Mouse (Mus musculus) gonadal fat pad, adult 2 months (tissue): ENCODE data around the gene Snap47. TPM values are rescaled to one million over a fixed set of nuclear protein-coding genes. Genes with fewer than 3 reads are reported as not detected.

Experiments
- DNase-seq: peaks from one replicate; pipeline ENCODE4 v3.0.0-alpha.2; 2012; ENCODE audit warnings: low read depth
- polyA plus RNA-seq: library from polyadenylated mRNA; depleted of rRNA; stranded (reverse); fragments of >200 nt; gene quantifications from 2 replicates; pipeline ENCODE4 v1.2.3, GENCODE M21; 2012

The Snap47 gene
- polyA plus RNA-seq, 1 experiment, result 67.1 TPM

DNA sequence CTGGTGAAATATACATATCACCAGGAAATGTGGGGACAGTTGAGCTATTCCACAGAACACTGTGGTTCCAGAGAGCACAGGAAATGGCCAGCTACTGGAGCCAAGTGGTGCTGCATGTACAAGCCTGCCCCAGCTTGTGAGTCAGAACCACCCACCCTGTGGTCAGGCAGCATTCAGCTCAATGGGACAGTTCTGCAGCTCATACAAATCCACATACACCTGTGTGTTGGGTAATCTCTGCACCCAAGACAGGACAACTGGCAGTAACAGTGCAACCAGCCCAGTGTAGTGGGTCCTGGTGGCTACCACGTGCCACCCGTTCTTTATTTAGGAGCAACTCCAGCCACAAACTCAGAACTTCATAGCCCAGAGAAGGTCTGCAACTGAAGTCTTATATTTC is 29.0 kb downstream of the Snap47 start:
- DNase-seq, result peak; percentile 51

DNA sequence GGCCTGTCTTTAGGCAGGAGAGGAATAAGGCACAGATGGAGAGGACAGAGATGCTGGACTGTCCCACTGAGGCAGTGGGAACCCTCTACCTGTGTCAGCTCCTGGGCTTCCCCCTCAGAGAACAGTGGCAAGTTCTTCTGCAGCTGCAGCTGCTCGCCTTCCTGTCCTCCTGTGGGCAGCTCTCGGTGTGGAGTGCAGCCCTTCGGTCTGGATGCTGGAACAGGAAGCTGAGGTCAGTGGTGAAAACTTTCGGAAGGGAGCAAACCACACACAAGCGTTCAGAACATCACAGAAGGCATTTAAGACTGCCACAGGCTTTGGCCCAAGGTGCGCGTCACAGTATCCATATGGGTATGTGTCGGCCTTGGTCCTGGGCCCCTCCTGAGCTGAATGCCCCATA is 29.6 kb downstream of the Snap47 start:
- no peak for DNase-seq

DNA sequence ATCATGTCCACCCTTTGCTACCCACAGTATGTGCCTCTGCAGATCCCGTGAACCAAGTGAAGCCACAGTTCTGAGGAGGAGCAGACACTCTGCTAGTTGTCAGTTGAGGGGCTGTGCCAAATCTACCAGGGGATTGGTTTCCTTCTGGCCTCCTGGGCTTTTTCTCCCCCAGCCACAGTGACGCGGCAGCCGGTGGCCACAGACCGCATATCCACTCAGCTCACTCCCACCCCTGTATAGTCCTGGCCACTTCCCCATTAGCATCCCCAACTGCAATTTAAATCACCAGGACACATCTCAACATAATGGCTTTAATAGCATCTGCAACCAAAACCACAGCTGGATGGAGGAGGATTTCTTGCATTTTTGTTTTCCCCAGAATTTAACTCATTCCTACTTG is 32.3 kb downstream of the Snap47 start:
- DNase-seq, result no peak

DNA sequence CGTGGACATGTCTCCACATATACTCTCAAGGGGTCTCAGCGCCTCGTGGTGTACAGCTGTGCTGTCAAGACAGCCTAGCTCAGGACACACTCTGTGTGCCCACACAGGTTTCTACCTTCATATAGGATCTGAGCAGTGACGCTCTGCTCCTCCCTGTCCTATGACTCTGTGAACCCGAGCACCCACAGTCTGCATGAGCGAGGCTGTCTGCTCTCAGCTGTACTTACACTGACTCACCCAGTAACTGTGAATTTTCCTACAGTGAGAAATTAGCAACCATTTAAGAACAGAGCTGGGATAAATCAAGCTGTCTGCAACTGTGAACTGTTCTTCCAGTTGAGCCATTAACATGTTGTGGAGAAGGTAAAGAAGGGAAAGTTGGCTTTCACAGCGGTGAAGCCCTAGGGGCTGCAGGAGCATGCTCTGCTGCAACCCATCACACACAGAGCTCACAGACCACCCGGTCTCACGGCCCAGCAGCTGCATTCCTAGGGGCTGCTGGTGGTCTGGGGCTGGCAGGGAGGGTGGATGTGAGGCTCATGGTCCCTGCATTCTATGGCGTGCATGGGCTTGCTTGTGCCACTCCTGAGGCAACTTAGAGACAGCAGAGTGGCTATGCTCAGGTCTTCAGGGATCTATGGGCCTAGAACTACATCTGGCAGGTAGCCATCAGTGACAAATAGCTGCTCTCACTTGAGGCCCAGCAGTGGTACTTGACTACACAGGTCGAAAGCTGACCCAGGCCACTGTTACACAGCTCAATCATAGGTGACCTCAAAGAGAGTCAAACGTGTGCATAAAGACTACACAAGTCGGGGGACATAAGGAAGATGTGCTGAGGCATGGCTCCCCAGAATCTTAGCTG is 37.8 kb downstream of the Snap47 start:
- DNase-seq, result no peak

DNA sequence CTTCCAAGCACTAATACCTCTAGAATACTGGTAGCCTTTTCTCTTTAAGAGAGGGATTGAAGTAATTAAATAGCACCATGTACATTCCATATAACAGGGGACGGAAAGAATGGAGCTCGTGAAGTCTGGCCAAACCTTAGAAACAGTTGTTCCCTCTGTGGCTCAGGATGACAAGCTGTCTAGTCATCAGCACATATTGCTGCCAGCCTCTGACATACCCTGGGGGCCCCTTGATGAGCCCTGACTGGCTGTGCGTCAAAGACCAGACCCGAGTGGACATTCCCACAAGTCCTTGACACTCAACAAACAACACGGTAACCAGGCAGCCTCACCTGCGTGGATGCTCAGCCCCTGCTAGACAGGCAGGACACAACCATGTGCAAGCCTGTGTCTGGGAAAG is 38.9 kb downstream of the Snap47 start:
- DNase-seq, result no peak

DNA sequence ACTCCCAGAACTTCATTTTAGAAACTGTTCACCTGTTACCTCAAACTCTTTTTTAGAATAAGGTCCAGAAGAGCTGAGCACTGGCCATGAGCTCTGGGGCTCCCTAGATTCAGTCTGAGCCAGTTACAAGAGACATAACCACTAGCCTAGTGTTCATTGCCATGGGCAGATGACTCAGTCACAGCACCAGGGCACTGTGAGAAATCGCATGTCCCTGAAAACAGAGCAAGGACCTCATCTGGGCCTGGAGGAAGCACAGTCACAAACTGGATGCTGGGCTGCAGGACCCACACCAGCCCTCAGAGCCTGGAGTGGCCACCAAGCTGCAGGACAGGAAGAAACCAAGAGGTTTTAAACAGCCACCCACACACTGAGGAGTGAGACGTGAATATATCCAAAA is 40.1 kb downstream of the Snap47 start:
- DNase-seq, result no peak

DNA sequence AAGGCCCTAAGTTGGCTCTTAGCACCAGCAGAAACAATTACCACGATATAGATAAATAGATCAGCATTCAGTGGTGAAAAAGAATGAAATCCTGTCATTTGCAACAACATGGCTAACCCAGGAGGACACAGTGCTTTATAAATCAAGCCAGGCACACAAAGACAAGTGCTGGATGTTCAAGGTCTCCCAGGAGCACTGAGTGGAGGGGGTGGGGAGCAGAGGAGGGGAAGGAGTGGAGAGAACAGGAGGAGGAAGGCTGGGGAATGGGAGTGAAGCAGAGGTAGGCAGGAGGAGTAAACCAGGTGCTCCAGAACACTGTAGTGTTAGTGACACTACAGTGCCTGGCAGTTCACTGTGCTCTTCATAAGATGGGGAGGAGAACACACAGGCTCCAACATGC is 45.2 kb downstream of the Snap47 start:
- no peak for DNase-seq

DNA sequence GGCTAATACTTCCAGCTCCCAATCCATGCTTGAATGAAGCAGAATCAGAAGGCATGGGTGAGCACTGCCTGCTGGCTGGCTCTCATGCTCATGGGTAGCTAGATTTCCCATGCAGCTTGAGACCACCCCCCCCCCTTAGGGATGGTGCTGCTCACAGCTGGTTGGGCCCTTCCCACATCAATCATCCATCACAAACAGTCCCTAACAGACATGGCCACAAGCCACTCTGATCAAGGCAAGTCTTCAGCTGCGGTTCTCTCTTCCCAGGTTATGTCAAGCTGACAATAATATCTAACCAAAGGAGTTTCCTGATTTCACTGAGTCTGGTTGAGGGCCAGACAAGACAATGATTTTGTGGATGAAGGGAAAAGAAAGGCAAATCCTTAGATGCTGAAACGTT is 50.1 kb downstream of the Snap47 start:
- no peak for DNase-seq

DNA sequence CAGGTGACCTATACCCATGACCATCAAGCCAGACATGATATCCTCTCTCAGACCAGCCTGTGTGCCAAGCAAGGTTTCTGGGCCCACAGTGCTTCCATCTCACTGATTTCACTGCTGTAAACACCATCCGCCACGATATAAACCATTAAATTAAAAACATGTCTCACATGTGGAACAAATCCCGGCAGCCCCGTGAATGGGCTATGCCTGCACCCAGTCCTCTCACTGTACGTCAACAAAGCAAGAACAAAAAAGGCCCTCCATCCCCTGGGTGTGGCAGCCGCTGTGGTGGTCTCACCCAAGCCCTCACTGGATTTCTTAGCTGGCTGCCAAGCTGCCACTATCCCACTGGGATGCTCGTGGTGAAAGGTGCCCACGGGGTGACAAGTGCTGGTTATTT is 51.2 kb downstream of the Snap47 start:
- no peak for DNase-seq

DNA sequence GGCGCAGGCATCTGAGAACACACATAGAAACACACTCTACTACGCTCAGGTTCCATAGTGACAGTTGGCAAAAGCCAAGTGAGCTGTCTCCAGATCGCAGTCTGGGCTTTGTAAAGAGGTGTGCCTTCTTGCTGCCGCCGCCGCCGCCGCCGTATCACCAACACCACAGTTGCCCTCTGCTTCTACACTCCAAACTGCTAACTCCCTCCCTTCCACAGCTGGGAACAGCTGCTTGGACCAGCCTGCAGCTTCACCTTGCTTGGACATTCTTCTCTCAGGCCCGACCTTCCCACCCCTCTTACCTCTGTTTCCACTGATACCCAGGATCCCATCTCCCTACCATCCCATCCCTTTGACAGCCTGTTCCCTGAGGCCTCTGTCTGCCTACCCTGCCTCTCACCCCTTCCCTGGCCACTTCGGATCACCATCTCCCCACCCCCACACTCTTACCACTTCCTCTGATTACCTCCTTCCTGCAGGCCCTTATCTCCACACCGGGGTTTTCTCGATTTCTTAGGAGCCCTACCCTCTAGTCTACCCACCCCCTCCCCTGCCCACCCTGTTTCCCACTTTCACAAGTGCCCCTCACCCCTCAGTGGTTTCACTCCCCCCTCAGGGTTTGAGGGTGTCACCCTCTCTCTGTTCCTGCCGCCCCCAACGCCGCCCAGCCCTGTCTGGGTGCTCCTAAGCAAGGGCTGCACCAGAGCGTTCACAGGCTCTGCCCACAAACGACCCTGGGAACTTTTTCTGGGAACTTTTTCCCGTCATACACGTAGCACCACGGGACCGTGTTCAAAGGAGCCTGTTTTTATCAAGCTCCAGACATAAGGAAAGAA is 53.2 kb downstream of the Snap47 start:
- DNase-seq, result no peak

DNA sequence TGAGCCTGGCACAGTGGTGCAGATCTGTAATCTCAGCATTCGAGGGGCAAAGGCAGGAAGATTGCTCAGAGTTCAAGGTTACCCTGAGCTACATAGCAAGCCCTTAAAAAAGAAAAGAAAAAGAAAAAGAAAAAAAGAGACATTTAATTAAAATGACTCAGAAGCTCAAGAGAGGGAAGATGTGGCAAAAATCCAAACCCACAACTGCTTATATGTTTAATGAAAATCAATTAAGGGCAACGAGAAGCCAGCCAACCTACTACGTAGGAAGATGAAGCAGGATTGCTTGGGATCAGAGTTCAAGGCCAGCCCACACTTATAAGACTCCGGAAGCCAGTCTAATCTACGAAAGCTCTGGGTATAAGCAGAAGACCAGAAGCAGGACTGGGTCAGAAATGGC is 56.5 kb downstream of the Snap47 start:
- DNase-seq, result no peak

DNA sequence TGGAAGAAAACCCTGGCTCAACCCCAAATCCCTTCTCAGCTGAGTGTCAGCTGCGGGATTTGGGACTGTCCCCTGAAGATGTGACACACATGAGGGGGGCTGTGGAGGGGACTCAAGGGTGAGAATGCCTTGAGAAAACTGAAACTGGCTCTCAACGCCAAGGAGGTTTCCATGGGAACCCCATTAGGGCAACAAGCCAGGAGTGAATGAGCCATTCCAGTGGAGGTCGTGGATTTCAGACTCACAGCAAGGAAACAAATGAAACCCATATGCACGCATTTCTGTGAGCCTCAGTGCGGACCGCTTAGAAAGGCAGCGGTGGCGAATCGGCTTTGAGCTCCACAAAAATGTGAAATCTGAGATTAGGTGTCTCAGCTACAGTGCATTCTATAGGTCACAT is 57.4 kb downstream of the Snap47 start:
- no peak for DNase-seq

DNA sequence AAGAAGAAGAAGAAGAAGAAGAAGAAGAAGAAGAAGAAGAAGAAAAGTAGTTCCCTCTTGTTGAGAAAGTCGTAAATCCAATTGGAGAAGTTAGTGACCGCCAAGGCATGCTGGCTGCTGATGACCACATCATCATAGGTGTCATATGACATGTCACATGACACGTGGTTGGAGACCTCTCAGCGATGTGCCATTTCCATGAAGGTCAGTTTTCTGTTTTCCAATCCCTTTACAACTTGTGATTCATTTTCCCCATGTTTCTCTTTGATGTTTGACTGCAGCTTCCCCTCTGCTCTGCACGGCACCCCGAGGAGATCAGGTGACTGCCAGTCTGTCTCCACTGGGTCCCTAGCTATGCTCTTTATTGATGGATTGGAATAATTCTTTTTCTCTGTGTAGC is 58.7 kb downstream of the Snap47 start:
- DNase-seq, result no peak

DNA sequence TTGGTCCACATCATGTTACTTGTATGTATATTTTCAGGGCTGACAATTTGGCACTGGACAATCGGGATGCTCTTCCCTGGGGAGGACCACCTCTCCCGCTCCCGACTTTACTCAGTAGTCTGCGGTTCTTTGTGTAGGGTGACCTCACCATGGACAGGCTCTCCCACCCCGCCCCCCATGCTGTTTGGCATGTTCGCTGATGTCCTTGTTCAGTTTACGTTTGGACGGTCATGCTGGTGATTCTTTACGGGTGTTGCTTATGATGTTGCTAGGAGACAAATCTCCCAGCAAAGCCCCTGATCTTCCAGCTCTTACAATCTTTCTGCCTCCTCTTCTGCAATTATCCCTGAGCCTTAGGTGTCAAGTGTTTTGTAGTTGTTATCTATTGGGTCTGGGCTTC is 60.5 kb downstream of the Snap47 start:
- no peak for DNase-seq

DNA sequence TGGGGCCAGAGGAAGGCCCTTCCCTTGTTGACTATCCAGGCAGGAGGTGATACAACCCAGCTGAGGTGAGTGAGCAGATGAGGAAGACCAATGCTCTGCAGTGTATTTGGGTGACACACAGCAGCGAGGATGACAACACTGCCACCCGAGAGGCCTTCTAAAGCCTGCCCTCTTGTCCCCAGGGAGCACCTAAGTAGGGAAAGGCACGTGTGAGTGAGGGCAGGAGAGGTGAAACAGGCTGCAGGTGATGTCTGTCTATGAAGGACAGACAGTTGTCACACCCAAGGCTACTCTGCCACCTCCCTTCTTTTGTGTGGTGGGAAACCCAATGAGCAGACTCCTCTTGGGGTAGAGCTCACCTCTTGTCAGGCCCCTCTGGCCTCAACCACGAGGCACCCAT is 61.4 kb downstream of the Snap47 start:
- DNase-seq, result no peak

DNA sequence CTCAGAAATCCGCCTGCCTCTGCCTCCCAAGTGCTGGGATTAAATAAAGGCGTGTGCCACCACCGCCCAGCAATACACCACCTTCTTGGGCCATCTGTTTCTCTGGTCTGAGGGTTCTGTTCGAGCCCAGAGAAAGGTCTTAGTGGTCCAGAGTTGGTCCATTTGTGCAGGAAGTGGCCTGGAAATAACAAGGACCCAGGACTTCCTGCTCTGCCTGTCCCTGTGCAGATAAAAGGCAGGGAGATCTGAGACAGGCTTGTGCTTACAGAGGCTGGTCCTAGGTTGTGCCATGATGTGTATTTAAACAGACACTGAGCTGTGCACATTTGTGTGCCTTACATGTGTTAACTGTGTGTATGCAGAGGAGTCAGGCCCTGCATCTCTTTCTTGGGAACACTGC is 62.2 kb downstream of the Snap47 start:
- no peak for DNase-seq

DNA sequence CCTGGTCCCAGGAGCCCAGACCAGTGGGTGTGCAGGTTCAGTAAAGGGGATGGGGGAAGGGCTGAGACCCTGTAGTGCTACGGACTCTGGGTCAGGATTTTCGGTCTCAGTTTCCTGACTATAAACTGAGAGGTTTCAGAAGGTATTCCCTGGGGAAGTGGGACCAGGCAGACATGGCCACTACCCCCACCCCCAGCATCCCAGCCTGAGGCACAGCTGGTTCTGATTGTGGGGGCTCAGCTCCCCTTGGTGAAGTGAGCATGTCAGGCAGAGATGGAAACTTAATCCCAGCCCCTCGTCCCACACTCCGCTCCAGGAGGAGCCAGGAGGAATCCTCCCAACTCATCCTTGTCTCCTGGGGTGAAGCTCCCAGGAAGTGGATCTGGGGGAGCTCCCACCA is 63.5 kb downstream of the Snap47 start:
- DNase-seq, result no peak

DNA sequence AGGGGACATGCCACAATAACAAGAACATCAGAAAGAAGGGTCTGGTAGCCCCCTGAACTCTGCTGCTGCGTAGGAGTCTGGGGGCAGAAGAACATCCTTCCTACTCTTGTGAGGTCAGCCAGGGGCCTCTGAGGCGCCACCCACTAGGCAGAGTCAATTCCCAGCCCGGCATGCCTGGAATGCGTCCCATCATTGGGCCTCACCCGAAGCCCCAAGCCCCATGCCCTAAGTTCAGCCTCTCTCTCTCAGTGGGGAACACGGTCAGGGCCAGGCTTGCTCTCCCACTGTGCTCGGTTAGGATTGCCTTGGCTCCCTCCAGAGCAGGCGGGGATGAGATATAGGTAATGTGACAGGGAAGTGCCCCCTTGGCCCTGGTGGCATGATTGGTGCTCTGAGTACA is 65.9 kb downstream of the Snap47 start:
- DNase-seq, result no peak

DNA sequence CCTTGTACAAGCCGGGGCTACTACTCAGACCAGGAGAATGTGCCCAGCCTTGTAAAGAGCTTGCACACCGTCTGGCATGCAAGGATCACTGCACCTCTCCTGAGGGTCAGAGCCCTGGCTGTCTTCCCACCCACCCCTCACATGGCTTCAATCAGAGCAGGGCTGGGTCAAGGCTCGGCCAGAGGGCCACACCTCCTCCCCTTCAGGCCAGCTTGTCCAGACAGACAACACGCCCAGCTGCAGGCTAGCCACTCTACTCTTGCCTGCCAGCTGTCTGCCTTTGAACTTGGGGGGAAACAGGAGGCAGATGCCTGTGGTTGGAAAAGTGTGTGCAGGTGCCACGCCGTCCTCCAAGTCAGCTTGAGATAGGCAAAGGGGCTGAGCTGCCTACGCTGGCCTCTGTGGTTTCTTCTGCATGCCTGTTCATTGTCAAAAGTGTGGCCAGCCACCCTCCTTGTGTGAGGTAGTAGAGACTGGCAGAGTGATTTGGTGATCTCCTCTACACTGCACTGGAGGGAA is 66.5 kb downstream of the Snap47 start:
- DNase-seq, result no peak

DNA sequence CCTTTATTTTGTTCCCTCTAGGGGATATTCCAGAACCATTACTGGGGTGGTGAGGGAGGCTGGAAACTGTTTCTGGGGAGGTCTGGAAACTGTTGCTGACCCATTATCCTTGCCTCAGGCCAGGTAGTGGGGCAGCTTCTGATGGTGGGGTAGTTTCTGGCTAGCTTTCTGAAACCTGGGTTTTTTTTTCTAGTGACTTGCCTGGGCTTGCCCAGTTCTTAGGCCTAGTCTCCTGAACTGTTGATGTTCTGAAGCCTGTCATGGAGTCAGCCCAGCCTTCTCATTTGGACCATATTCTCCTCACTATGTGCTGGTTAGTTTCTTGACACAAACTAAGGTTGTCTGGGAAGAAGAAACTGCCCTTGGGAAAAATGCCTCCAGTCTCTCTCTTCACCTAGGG is 71.4 kb downstream of the Snap47 start:
- DNase-seq, result no peak

DNA sequence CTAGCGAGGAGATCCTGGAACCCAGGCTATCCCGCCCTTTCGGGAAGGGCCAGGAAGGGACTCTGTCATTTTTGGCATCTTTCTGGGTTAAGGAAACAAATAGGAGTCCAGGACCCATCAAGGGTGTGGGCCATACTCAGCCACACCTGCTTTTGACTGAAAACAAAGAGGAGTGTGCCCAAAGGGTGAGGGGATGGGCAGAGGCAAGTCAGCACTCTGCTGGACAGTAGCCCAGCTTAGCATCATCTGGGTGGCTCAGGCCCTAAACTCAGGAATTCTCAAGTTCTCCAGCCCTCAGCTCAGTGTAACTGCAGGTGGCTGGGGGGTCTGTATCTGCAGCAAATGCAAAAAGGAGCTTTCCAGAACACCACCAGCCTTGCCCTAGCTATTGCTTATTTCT is 73.0 kb downstream of the Snap47 start:
- DNase-seq, result no peak

DNA sequence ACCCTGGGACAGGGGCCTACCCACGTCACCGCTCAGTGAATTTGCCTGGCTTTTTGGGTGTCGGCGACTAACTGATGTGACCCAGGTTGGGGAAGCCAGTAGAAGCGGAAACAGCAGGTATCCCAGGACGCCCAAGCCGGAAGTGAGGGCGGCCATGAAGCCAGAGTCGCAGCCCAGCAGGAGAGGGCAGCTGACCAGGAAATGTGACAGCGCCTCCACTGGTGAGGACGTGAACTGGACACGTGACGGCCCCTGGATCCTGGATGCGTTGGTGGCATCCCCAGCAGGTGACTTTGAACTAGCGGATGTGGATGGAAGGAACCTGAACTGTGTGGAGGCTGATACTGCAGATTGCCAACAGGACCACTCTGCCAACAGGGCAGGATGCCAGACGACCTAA is 75.5 kb downstream of the Snap47 start, which contains the start of gene Prss38:
Gene Prss38, minus strand, starts transcription at position 183 of the 400 bp plus-strand sequence.
- DNase-seq, result no peak

DNA sequence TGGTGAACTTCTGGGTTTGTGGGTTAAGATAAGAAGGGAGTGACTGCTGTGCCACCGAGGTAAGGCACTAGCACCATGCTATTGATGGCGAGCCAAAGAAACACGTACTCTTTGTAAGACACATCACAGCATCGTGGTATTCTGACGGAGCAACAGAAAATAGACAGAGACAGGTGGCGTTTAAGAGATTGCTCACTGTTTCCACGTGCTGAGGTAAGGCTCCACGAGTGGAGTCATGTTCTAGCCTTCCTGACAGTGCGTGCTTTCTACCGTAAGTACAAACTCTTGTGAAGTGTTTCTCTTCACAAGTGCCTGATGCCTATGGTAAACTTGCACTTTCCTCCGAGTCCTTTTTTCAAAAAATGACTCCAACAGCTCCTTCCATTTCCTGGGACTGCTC is 81.1 kb downstream of the Snap47 start:
- DNase-seq, result no peak
